Mouse (Mus musculus) liver, embryonic 13.5 days (tissue): ENCODE results near the gene Cda. TPM values are rescaled to one million over a fixed set of nuclear protein-coding genes. Genes with fewer than 3 reads are reported as not detected.
A peak's percentile ranks its signal among the peaks of the same experiment; 100 is the strongest.
"Not testable (repeated sequence)": the region's sequence is repeated elsewhere in the genome, so short reads cannot be mapped to it uniquely, and the experiment has no call there.

Source experiments
- ATAC-seq: fragments of 200-750 bp; cut with Nextera tagmentation; 2 replicates; pipeline ENCODE4 v1.8.0; 2017; ENCODE audit warnings: low read depth, mild to moderate bottlenecking, moderate number of reproducible peaks, moderate library complexity
- DNase-seq: peaks from one replicate; pipeline ENCODE4 v3.0.0; 2022
- H3K27ac ChIP-seq: fragments of 300-500 bp; sonication (generic); 2 replicates; pipeline ENCODE4 v1.5.1; 2015; ENCODE audit warnings: moderate library complexity, mild to moderate bottlenecking, inconsistent platforms
- H3K27me3 ChIP-seq: fragments of 300-500 bp; sonication (generic); 2 replicates; pipeline ENCODE4 v1.6.1; 2015; ENCODE audit warnings: mild to moderate bottlenecking, inconsistent platforms
- H3K36me3 ChIP-seq: fragments of 300-500 bp; sonication (generic); 2 replicates; pipeline ENCODE4 v1.6.1; 2015; ENCODE audit warnings: mild to moderate bottlenecking, inconsistent platforms
- H3K4me1 ChIP-seq: fragments of 300-500 bp; sonication (generic); replicated peaks from 2 replicates; pipeline ENCODE4 v1.6.1; 2015; ENCODE audit warnings: inconsistent platforms
- H3K4me2 ChIP-seq: fragments of 300-500 bp; sonication (generic); 2 replicates; pipeline ENCODE4 v1.6.1; 2015; ENCODE audit warnings: inconsistent platforms, mild to moderate bottlenecking, moderate library complexity
- H3K4me3 ChIP-seq: fragments of 300-500 bp; sonication (generic); replicated peaks from 2 replicates; pipeline ENCODE4 v1.5.1; 2015; ENCODE audit warnings: mild to moderate bottlenecking, inconsistent platforms
- H3K9ac ChIP-seq: fragments of 300-500 bp; sonication (generic); 2 replicates; pipeline ENCODE4 v1.6.1; 2015; ENCODE audit warnings: mild to moderate bottlenecking, inconsistent platforms
- H3K9me3 ChIP-seq: fragments of 300-500 bp; sonication (generic); replicated peaks from 2 replicates; pipeline ENCODE4 v1.6.1; 2016; ENCODE audit warnings: inconsistent platforms
- WGBS: fragments of 180-500 bp; shearing (Covaris S2); methylation state at CpG from one replicate; pipeline ENCODE4 v1.1.7; 2015; ENCODE audit not compliant: insufficient replicate concordance; 5-methylcytosine and 5-hydroxymethylcytosine counted together
- polyA plus RNA-seq: library from polyadenylated mRNA; unstranded; fragments of >200 nt; fragmentation: Nextera tagmentation; extraction: Ambion mirVana; gene quantifications from 2 replicates; pipeline ENCODE4 v1.2.1, GENCODE M21; 2015

Cda gene
- polyA plus RNA-seq, 1 experiment from 2014 or later: 5.2 TPM

DNA sequence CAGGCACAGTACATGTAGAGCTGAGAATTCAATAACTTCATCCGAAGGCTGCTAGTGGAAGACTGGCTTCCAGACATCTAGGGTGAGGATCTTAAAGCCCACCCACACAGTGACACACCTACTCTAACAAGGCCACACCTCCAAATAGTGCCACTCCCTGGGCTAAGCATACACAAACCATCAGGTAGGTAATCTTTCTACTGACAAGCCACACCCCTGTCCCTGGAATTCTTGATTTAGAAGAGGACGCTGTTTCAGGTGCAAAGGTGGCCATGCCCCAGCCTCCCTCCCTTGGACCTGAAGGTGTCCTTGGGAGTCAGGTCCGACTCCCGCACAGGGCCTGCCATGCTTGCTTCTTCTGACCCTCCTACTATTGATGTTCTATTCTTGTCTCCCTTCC, 34.7 kb downstream of the Cda start:
- no peak for ATAC-seq
- Histone ChIP-seq H3K27me3 (peaks cover 21% of the 10 kb centered on the region), H3K9me3 (no peaks in the 10 kb centered on the region), H3K4me3 (no peak overlapping the region), H3K9ac (no peak overlapping the region), H3K36me3 (no peaks in the 10 kb centered on the region), H3K27ac (no peak overlapping the region), H3K4me2 (no peak overlapping the region), H3K4me1 (peaks cover 9% of the 10 kb centered on the region; the same call in 1 of the 2 replicates)
- 68% methylated on average over 4 of the region's 4 CpGs for WGBS
- DNase-seq: no peak

DNA sequence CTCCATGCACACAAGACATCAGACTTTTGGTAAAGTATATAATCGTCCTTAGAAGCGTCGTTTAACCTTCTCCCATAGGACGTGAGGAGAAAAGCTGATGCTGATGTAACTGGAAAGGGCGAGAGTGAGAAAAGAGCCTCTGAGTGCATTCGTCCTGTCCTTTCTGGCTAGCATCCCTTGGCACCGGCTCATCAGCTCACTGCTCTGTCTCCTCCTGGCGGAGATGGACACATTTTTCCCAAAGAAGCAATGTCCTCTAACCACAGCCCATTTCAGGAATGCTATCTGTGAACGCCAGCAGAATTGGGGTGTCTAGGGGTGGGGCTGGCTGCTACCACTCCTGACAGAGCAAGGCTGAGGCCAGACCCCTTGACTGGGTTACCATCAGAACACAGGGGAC, 36.1 kb downstream of the Cda start:
- Histone ChIP-seq H3K4me1 (peaks cover 8% of the 10 kb centered on the region), H3K36me3 (no peaks in the 10 kb centered on the region), H3K9me3 (no peaks in the 10 kb centered on the region), H3K4me3 (no peak overlapping the region), H3K4me2 (no peak overlapping the region), H3K27me3 (peaks cover 21% of the 10 kb centered on the region), H3K27ac (no peak overlapping the region), H3K9ac (no peak overlapping the region)
- WGBS: 66% methylated on average over 9 of the region's 9 CpGs
- no peak for DNase-seq
- ATAC-seq: no peak

DNA sequence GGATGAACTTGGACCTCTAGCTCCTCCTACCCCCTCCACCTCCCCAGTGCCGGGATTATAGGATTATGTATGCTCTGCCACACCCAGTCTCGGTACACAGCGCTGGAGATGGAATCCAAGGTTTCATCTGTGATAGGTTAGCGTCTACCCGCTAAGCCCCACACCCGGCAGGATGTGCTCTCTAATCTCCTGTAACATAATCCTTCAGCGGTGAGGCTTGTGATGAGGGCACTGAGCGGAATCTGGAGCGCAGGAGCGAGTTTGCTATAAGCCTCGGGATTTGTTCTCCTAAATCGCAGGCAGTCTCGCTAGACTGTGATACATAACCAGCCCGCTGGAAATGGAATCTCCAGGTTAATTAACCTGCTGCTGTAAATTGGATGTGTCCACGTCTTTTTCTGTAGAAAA, 37.5 kb downstream of the Cda start:
- Histone ChIP-seq H3K4me1 (peaks cover 15% of the 10 kb centered on the region), H3K27ac (no peak overlapping the region), H3K4me3 (no peak overlapping the region), H3K9ac (no peak overlapping the region), H3K36me3 (no peaks in the 10 kb centered on the region), H3K4me2 (no peak overlapping the region), H3K9me3 (no peaks in the 10 kb centered on the region), H3K27me3 (peaks cover 21% of the 10 kb centered on the region)
- ATAC-seq (no peak), DNase-seq (no peak)
- 27% methylated on average over 15 of the region's 15 CpGs for WGBS

GRCm38 (mm10) chr4:138327891-138328470, 39.8 kb downstream of the Cda start:
- DNase-seq (no peak), ATAC-seq (no peak)
- peak overlapping the region; percentile 46 for H3K4me2 ChIP-seq
- peak overlapping the region; percentile 77 for H3K27ac ChIP-seq
- H3K36me3 ChIP-seq: no peaks in the 10 kb centered on the region
- peaks cover 21% of the 10 kb centered on the region for H3K27me3 ChIP-seq
- WGBS: 60% methylated on average over 7 of the region's 7 CpGs
- peak overlapping the region; percentile 70 for H3K9ac ChIP-seq
- H3K4me1 ChIP-seq: peaks cover 30% of the 10 kb centered on the region
- H3K4me3 ChIP-seq: peak overlapping the region; percentile 53
- H3K9me3 ChIP-seq: no peaks in the 10 kb centered on the region

DNA sequence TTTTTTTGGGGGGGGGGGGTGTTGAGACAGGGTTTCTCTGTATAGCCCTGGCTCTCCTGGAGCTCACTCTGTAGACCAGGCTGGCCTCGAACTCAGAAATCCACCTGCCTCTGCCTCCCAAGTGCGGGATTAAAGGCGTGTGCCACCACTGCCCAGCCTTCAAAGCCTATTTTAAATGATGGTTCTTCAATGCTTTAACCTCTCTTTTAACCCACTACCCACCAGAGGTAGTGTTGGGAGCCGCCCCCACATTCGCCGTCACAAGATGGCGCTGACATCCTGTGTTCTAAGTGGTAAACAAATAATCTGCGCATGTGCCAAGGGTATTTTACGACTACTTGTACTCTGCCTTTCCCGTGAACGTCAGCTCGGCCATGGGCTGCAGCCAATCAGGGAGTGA, 40.6 kb downstream of the Cda start:
- not testable (repeated sequence) for H3K4me2 ChIP-seq, H3K36me3 ChIP-seq, H3K9ac ChIP-seq, H3K9me3 ChIP-seq, DNase-seq, H3K4me3 ChIP-seq, ATAC-seq
- Histone ChIP-seq H3K4me1 (peaks cover 30% of the 10 kb centered on the region), H3K27me3 (peaks cover 20% of the 10 kb centered on the region), H3K27ac (peak overlapping the region; percentile 98; the same call in 1 of the 2 replicates)
- WGBS: 56% methylated on average over 8 of the region's 12 CpGs

- peak; percentile 84 for DNase-seq
- peaks cover 11% of the 10 kb centered on the region; the same call in 1 of the 2 replicates for H3K27me3 ChIP-seq
- peak within 1 kb of the TSS; percentile 90 for H3K4me2 ChIP-seq
- peaks cover 34% of the 10 kb centered on the region for H3K4me1 ChIP-seq
- H3K36me3 ChIP-seq: no peaks in the 10 kb centered on the region
- peak within 1 kb of the TSS; percentile 96 for H3K9ac ChIP-seq
- peak within 1 kb of the TSS; percentile 93 for H3K4me3 ChIP-seq
- ATAC-seq: peak; percentile 53
- H3K9me3 ChIP-seq: no peaks in the 10 kb centered on the region
- WGBS: 4% methylated on average over 40 of the region's 41 CpGs
- H3K27ac ChIP-seq: peak within 1 kb of the TSS; percentile 98
Measured at GRCm38 (mm10) chr4:138326077-138326695, 41.6 kb downstream of the Cda start, which contains the start of gene Pink1. TSS of gene Pink1 (minus strand) at chr4:138326307.

DNA sequence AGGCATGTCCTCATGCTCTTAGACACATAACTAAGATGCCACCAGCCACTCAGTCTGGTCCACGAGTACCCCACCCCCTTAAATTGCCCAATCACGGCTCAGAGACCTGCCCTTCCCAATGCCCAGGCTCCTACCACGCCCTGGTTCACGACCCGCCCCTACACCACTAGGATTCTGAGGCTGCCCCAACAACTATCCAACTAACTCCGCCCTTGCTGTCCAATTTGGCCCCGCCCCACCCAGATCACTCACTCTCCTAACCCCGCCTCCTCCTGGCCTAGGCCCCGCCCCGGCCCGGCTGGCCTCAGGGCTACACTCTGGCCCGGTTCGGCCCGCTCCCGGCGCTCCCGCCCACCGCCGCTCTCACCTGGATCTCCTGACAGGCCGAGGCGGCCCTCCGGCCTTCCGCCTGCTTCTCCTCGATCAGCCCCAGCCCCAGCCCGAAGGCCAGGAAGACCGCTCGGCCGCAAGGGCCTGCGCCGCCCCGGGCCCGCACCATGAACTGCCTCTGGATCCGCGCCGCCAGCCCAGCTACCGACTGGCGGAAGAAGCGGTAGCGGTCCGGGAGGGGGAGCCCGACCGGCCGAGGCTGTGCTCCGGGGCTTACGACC, 42.2 kb downstream of the Cda start:
- ATAC-seq (peak; percentile 93), DNase-seq (peak; percentile 94)
- Histone ChIP-seq H3K27me3 (peaks cover 5% of the 10 kb centered on the region; the same call in 1 of the 2 replicates), H3K27ac (peak overlapping the region; percentile 98), H3K36me3 (no peaks in the 10 kb centered on the region), H3K4me1 (peaks cover 38% of the 10 kb centered on the region), H3K9ac (peak overlapping the region; percentile 96), H3K4me3 (peak overlapping the region; percentile 93), H3K9me3 (no peaks in the 10 kb centered on the region), H3K4me2 (peak overlapping the region; percentile 90)
- under 1% methylated on average over 45 of the region's 45 CpGs for WGBS

GRCm38 (mm10) chr4:138324451-138324850, 43.3 kb downstream of the Cda start:
- no peak overlapping the region for H3K27ac ChIP-seq
- WGBS: 76% methylated on average over 3 of the region's 3 CpGs

DNA sequence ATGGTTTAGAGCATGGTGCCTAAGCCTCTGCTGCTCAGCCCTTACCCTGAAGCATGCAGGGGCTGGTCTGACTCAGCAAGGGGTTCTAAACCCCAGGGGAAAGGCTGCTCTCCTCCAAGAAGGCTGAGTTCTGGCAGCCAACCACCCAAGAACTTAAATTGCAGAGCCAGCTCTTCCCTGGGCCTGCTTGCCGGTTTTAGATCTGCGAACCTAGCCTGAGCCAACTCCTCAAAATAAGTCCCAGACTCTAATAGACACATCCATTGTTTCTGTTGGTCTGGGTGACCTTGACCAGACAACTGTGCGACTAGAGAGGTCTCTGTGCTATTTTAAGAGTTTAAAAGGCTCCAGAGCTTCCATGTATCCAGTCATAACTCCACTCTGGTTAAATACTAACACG, 44.0 kb downstream of the Cda start:
- WGBS: 56% methylated on average over 4 of the region's 4 CpGs
- H3K27ac ChIP-seq: peak overlapping the region; percentile 53; the same call in 1 of the 2 replicates
- H3K4me3 ChIP-seq: no peak overlapping the region
- H3K4me1 ChIP-seq: peaks cover 40% of the 10 kb centered on the region
- no peaks in the 10 kb centered on the region for H3K27me3 ChIP-seq
- H3K36me3 ChIP-seq: 0 out of 2 replicates have a peak, but pooled peaks cover 3% of the 10 kb centered on the region
- H3K9ac ChIP-seq: no peak overlapping the region
- H3K4me2 ChIP-seq: no peak overlapping the region
- DNase-seq (no peak), ATAC-seq (no peak)
- no peaks in the 10 kb centered on the region for H3K9me3 ChIP-seq

More at GRCm38 (mm10) chr4:138324451-138324850, 43.3 kb downstream of the Cda start:
- no peak overlapping the region for H3K9ac ChIP-seq
- H3K27me3 ChIP-seq: no peaks in the 10 kb centered on the region
- DNase-seq (no peak), ATAC-seq (no peak)
- no peaks in the 10 kb centered on the region for H3K9me3 ChIP-seq
- no peak overlapping the region for H3K4me2 ChIP-seq
- 0 out of 2 replicates have a peak, but pooled peaks cover 3% of the 10 kb centered on the region for H3K36me3 ChIP-seq
- H3K4me1 ChIP-seq: peaks cover 40% of the 10 kb centered on the region
- H3K4me3 ChIP-seq: no peak overlapping the region

GRCm38 (mm10) chr4:138322692-138323091, 45.1 kb downstream of the Cda start:
- Histone ChIP-seq H3K9me3 (no peaks in the 10 kb centered on the region), H3K27ac (no peak overlapping the region), H3K27me3 (no peaks in the 10 kb centered on the region), H3K4me3 (no peak overlapping the region), H3K9ac (no peak overlapping the region), H3K4me1 (peaks cover 35% of the 10 kb centered on the region), H3K36me3 (peaks cover 6% of the 10 kb centered on the region; the same call in 1 of the 2 replicates), H3K4me2 (no peak overlapping the region)
- ATAC-seq: no peak
- DNase-seq: no peak
- 70% methylated on average over 4 of the region's 4 CpGs for WGBS

- Histone ChIP-seq H3K9me3 (no peaks in the 10 kb centered on the region), H3K4me2 (no peak overlapping the region), H3K4me1 (peaks cover 31% of the 10 kb centered on the region), H3K4me3 (no peak overlapping the region), H3K9ac (no peak overlapping the region), H3K36me3 (peaks cover 18% of the 10 kb centered on the region; the same call in 1 of the 2 replicates), H3K27me3 (no peaks in the 10 kb centered on the region), H3K27ac (no peak overlapping the region)
- DNase-seq: no peak
- 63% methylated on average over 7 of the region's 7 CpGs for WGBS
- ATAC-seq: no peak
Measured at GRCm38 (mm10) chr4:138321488-138321887, 46.3 kb downstream of the Cda start.
